Mouse (Mus musculus) megakaryocyte-erythroid progenitor cell, adult 5-6 weeks (primary cell): ENCODE results near the gene Hoxd1. TPM values are rescaled to one million over a fixed set of nuclear protein-coding genes. Genes with fewer than 3 reads are reported as not detected.

Source experiments
- ATAC-seq: replicated peaks from 2 replicates; pipeline ENCODE4 v1.8.0; 2016; ENCODE audit warnings: mild to moderate bottlenecking, inconsistent platforms; ENCODE audit not compliant: severe bottlenecking, poor library complexity, low FRiP score, low TSS enrichment
- total RNA-seq, 2 experiments: library from RNA; stranded (forward) in 1 of 2; stranded (reverse) in 1 of 2; fragments of 200-1000, 215-1000 nt in 1 of 2; fragments of >200 nt in 1 of 2; fragmentation: Nextera tagmentation in 1 of 2; gene quantifications; 2 replicates each; pipeline ENCODE4 v1.2.3; 2014 to 2017

Gene Hoxd1
- total RNA-seq, 2 experiments from 2014 or later = not detected

DNA sequence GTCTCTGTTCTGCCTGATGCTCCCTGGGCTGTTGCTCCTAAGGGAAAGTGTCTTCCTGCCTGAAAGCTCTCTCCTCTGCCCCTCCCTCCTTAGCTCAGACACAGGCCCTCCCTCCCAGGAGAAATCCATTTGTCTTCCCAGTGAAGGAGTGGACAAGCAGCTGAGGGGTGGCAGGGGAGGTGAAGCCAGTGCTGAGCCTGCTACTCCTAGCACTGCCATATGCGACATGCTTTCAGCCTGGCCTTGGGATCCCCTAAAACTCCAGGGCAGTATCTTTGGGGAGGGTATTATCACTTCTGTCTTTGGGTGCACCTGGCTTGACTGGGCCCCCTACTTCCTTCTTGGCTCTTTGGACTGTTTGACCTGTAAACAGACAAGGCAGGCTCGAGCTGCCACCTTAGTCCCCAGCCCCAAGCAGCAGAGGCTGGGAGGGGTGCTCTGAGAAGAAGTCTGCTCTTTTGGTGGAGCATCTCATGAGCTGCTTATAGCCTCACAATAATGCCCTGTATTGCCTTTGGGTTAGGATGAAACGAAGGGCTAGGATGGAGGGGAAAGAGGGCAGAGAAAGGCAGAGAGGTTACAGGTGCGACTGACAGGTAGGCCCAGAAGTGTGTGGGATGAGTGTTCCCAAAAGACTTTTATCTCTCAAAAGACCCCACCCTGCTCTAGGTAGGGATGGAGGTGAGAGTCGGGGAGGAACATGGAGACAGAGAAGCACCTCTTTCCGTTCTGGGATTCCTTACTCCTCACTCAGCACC is 17.1 kb upstream of the Hoxd1 start:
- no peak for ATAC-seq

DNA sequence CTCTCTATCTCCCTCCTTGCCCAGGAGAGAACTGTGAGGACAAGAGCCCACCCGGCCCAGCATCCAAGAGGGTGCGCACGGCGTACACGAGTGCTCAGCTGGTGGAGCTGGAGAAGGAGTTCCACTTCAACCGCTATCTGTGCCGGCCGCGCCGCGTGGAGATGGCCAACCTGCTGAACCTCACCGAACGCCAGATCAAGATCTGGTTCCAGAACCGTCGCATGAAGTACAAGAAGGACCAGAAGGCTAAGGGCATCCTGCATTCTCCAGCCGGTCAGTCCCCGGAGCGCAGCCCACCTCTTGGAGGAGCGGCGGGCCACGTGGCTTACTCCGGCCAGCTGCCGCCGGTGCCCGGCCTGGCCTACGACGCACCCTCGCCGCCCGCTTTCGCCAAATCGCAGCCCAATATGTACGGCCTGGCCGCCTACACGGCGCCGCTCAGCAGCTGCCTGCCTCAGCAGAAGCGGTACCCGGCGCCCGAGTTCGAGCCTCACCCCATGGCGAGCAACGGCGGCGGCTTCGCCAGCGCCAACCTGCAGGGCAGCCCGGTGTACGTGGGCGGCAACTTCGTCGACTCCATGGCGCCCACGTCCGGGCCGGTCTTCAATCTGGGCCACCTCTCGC is 16.4 kb upstream of the Hoxd1 start:
- no peak for ATAC-seq

DNA sequence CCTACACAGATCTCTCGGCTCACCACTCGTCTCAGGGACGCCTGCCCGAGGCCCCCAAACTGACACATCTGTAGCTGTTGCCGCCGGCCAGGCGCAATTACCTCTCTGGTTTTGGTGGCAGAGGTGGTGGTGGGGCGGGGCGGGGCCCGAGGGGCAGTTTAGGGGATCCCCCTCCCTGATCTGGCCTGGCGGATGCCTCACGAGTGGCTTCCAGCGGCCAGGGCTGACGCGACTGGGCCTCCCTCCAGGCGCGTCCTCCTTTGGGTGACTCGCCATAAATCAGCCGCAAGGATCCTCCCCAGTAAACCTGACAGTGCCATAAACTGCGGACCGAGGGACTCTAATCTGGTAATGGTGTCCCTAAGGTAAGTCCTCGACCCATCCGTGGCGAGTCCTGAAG is 15.8 kb upstream of the Hoxd1 start:
- ATAC-seq = no peak

DNA sequence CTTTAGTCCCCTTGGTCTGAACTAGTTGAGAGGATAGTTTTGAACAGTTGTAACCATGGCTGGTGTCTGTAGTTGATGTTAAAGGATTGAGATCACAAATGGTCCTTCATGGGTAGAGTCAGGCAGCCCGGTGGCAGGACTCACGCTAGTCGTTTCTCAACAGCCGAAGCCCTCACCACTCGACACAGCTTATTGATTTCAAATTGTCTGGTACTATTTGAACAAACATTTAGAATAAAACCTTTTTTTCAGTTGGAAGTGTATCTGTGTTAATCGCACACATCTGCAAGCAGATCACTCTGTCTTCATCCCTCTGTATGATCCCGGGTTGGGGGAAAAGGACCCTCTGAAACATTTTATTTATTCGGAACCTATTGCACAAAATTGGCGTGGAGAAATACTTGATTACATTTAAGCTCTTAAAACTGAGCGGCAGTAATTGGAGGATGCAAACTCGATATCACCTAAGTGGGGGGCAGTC is 15.1 kb upstream of the Hoxd1 start:
- ATAC-seq = no peak

DNA sequence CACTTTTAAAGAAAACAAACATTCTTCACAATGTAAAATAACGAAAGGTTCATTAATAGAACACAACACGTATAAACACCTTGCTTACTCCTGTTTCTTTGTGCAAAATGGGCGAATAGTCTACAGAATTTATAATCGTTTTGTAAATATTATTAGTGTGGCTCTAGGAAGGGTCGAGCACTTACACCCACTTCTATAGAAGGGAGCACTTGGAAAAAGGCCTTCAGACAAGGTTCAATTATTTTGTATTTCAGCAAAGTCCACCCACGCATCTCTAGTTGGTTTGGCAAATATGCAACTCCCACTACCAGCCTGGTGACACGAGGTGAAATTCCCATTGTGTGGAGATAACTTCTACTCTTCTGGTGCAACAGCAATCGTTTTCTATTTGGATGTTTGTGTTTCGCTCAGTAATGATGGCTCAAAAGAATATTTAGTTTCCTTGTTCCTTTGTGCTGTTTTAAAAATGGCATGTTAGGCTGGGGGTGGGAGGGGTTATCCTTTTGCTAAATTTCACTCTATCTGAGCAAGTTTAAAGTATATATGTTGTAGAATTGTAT is 14.3 kb upstream of the Hoxd1 start:
- ATAC-seq = no peak

DNA sequence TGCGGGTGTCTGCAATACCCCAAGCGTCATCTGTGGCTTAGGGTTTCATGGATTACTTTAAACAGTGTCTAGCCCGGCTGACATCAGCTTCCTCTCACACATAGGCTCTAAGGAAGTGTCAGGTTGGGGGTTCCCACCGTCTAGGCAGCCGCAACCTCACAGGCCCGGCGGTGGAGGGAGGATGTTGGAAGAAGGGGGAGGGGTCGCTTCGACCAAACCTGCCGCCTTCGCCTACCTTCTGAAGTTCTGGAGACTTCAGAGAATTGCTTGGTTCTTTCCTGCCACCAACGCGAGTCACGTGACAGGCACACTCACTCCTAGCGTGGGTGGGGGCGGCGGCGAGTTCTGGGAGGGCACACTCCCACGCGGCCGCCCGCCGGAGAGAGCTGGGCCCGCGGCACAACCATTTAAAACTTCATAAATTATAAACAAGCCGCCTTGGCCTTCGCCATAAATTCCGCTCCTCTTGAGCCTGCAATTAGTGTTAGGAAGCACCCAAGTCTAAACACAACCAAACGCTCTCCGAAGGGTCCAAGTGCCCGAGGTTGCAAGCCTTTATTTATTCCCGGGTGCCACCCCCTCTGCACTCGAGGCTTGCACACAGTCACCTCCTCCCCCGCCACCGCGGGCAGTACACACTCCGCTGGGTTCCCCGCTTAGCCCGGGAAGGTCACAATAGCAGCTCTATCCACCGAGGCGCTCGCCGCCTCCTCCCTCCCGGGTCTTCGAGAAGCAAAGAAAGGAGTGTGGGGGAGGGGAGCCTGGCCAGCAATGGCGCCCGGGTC is 13.3 kb upstream of the Hoxd1 start:
- no peak for ATAC-seq

DNA sequence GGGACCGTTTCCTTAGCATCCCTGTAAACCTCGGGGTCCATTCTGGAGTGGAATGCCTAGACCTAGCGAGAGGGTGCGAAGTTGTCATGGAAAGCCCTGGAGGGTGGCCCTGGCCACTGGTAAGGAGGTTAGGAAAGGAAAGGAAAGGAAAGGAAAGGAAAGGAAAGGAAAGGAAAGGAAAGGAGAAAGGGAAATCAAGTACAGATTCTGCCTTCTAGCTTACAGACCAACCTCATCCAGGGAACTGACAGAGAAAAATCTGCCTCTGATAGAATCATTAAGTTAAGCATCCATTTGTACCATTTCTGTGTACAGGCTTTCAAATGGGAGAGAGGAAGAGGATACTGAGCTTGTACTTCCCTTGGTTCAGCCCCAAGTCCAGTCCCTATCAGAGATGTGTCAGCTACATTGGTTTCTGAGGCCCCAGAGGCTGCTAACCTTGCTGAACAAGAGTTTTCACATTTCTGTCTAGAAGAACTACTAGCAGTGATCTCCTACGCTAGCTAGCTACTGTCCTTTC is 12.0 kb upstream of the Hoxd1 start:
- no peak for ATAC-seq

DNA sequence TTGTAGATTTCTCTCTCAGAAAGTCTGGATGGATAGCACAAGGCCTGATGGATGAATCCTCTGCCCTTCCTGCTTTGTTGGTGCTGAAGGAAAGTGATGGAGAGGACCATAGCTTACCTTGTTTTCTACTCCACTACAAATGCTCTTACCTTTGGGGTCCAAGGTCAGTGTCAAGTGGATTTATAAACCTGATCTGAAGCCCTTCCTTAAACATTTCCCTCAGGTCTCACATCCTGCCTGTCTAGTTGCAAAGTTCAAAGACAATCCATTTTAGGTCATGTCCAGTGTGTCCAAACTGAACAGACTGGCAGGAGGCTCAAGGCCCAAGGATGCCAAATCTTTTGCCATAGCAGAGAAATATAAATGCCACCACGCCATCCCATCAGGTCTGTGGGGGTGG is 10.9 kb upstream of the Hoxd1 start:
- ATAC-seq = no peak

DNA sequence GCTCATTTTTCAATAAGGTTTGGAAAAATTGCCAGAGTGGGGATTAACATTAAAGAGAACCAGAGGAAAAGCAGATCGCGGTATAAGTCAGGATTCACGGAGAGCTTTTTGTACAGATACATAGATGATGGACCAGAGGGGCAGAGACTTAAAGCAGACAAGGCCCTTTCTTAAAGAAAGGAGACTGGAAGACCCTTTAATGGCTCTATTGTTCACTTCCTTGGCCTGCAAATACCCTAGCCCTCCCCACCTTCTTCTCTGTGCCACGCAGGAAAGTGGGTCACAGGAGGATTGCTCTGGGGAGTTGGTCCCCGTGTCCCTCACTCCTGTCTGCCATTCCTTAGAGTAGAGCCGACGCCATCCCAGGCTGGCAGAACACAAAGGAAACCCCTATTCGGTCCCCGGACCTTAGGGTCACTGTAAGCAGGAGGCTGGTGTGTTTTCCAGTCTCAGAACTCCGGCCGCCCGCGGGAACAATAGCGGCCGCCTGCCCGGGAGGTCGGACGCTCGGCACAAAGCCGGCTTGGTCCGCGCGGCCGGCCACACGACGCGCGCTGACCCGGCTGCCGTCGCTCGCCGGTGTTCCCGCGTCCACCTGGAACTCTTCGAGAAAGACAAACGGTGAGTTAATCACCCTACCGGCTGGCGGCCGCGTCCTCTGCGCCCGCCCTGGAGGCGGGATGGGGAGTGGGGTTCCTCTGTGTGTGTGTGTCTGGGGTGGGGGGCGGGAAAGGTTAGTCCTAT is 10.2 kb upstream of the Hoxd1 start:
- ATAC-seq = no peak

- ATAC-seq = no peak
Observed at GRCm38 (mm10) chr2:74753175-74753523, 9.6 kb upstream of the Hoxd1 start.

DNA sequence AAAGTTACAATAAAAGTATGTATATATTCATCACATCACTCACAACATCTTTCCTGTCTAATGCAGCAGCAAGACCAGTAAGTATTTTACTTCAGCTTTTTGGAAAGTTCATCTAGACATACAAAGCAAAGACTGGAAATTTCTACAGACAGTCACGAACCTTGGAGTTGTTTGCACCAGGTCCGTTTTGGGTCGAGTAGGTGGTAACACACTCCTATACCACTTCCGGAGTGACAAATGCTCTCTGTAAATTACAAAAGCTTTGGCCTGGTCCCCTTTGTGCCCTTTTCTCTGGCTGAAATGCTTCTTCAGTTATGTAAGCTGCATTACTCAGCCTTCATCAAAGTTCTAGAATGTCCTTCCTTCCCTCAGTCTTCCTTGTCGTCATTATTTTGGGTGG is 9.1 kb upstream of the Hoxd1 start:
- no peak for ATAC-seq

DNA sequence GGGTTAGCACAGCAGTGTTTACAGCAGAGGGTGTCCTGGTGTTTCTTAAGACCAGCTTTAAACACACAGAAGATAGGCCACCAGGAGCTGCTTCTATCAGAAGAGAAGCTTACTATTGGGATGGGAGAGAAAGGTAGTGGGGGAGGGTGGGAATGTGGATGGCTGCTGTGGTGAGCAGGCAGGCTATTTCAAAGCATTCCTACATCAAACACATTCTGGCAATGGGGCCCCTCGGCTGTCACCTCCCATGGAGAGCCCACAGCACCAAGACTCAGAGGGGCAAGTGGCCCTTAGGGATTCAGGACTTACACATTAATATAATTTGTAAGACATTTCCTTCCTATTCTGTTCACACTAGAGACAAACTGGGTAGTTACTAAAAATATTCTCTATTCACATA is 2.6 kb upstream of the Hoxd1 start:
- no peak for ATAC-seq

DNA sequence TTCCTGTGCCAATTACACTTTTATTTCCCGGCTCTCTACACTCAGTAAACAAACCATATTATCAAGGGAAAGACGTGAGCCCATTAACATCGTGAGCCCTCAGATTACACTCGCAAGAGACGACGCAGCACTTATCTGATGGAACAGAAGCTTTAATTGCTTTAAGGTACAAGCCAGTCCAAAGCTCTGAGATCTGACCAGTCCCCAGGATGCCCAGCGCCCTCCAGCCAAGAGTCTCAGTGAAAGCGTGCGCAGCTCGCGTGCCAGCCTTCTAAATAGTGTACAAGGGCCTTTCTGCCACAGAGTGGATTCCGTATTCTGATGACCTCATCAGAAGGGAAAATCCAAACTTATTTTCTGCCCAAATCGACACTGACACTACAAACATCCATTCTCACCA is 839 bp upstream of the Hoxd1 start:
- no peak for ATAC-seq

DNA sequence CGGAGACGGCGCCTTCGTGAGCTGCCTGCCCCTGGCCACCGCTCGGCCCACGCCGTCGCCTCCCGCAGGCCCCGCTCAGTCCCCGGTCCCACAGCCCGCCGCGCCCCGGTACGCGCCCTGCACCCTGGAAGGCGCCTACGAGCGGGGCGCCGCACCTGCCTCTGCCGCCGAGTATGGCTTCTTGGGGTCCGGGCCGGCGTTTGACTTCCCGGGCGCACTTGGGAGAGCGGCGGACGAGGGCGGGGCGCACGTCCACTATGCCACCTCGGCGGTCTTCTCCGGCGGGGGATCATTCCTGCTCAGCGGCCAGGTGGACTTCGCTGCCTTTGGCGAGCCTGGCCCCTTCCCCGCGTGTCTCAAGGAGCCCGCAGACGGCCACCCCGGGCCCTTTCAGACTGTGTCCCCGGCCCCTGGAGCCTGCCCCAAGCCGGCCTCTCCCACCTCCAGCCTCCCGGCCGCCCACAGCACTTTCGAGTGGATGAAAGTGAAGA is 510 bp downstream of the Hoxd1 start:
- ATAC-seq = no peak

GRCm38 (mm10) chr2:74763976-74764375 is 1.2 kb downstream of the Hoxd1 start:
- ATAC-seq = no peak

DNA sequence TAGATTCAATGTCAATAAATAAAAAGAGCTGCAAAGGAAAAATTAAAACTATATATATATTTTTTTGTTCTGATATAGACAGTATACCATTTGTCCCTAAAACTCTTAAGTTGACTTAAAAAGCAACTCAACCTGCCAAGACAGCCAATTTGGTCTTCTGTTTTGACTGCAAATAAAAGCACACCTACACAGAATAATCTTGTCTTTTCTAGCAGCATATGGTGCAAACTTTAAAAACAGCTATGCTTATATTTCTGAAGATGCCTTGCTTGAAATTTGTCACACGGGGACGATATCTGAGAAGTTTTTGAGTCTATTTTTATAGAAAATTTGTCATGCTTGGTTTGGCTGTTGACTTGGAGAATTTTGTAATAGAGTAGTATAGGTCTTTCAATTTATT is 11.6 kb downstream of the Hoxd1 start:
- ATAC-seq = no peak

DNA sequence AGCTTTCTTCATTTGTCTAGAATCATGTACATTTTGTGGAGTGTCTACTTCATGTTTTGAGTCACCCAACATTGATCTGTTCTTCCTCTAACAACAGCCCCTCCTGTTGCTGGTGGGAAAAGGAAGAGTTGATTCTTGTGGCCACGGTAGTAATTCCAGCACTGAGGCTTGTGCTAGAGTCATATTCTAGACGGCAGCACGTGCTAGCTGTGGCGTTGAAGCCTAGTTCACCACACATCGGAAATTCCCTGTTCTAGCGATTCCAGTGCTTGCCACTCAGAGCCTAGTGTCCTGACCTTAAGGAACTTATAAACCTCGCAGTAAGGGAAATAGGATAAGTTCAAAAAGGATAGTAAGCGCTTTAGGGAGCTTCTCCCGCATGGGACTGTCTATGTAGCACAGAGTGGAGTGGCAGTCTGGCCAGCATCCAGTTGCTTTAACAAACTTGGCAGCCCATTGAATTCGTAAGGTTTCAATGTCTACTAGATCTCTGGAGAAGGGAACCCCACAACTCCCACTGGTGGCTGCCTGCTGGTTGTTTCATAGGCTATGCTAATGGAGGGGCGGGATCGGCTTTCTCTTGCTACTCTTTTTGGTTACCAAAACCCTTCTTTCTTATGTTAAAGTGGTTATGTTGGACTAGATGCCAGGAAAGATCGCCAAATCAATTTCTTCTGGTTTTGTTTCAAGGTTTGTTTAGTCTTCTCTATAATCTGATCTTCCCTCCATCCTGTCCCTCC is 14.9 kb downstream of the Hoxd1 start:
- ATAC-seq = no peak

- ATAC-seq = no peak
Observed at GRCm38 (mm10) chr2:74781386-74781785, 18.6 kb downstream of the Hoxd1 start.

DNA sequence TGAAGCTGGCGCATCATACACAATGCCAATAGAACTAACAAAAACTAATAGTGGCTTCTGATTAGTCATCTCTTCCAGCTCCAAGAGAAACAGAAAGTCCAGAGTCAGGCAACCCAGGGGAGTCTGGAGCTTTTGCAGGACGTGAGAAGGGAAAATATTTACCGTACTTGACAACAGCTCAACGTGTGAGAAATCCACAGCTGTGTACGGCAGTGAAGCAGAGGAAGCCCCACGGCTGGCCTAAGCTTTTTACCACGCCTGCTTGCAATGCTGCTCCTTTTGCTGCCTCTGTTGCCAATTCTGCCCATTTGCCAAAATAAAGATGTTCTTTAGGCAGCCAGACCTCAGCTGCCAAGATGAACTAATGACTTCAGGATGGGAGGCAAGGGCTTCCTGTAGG is 32.8 kb downstream of the Hoxd1 start:
- no peak for ATAC-seq
